Comparison of ENCODE assay signal across 8 mouse cellular contexts in the genomic region with DNA sequence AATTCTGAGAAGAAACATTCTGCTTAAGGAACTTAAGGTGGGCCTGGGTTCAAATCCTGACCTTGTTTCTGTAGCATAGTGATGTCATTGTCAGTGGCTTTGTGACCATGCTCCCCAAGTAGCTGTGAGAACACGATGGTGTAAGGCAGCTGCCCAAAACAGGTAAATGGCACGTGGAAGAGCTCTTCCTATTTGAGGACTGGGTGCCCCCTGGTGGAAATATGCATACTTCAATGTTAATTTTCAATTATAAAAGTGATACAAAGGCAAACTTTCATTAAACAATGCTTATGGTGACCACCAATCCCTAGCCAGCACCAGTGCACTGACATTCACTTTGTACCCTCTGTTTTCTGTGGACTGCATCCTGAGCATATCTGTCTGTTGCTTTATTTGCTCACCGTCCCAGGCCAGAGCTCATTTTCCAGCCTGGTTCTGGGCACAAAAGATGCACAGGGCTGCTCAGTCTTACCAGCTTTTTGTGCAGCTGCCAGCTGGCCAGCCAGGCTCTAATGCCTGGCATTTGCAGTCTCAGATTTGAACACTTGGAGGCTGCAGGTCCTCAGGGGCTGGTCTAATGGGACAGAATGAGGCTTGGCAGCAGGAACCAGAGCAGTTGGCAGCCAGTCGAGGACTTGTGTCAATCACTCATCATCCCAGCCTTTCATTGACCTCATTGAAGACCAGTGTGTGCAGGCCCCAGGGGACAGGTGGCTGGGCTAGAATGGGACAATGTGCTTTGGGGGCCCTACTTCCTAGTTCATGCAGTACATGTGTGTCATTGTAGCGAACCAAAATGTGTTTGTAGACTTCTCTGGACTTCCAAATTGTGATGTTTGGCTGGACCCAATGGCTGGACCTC. TPM values are rescaled to one million over a fixed set of nuclear protein-coding genes. Genes with fewer than 3 reads are reported as not detected.
DNase-seq lines count a peak whose midpoint lies in the region; ATAC-seq and TF ChIP-seq lines count a peak whose summit lies in the region.

No protein-coding gene starts in this region.

- no peaks in the 10 kb centered on the region for H3K9me3 ChIP-seq in kidney, postnatal 0 days (replicated peaks; ENCODE audit: low read length)
- no peaks in the 10 kb centered on the region for H3K9me3 ChIP-seq in kidney, embryonic 15.5 days (replicated peaks)
- H3K9me3 ChIP-seq in G1E (replicated peaks) = no peaks in the 10 kb centered on the region
- no peaks in the 10 kb centered on the region for H3K9me3 ChIP-seq in neural tube, embryonic 14.5 days (ENCODE audit: control insufficient read depth, low read length)

- 0 out of 2 replicates have a peak, but pooled peaks have one; percentile 10 for ATAC-seq in kidney, postnatal 0 days (replicated peaks; ENCODE audit: low FRiP score, low read depth)
- no peak for ATAC-seq in kidney, embryonic 15.5 days (replicated peaks; ENCODE audit: low FRiP score)
- ATAC-seq in G1E (ENCODE audit: extremely low read depth, insufficient number of reproducible peaks, low FRiP score, poor library complexity, severe bottlenecking) = no peak; the same call in 1 of the 2 replicates
- peak; percentile 52; the same call in 1 of the 2 replicates for ATAC-seq in neural tube, embryonic 14.5 days (ENCODE audit: low read depth)

- TF ChIP-seq CTCF in kidney, postnatal 0 days (IDR thresholded peaks at IDR 0.05; ENCODE audit: low read depth) = peak; percentile 73
- 0 out of 2 replicates have a peak, but pooled peaks have one; percentile 16 for TF ChIP-seq CTCF in G1E (IDR thresholded peaks at IDR 0.05; ENCODE audit: low read depth, low read length)

- no peak overlapping the region for H3K4me2 ChIP-seq in kidney, postnatal 0 days (ENCODE audit: low read length)
- no peak overlapping the region for H3K4me2 ChIP-seq in kidney, embryonic 15.5 days
- H3K4me2 ChIP-seq in neural tube, embryonic 14.5 days (ENCODE audit: low read depth, low read length) = no peak overlapping the region

- H3K4me3 ChIP-seq in kidney, postnatal 0 days (replicated peaks; ENCODE audit: low read depth, low read length) = no peak overlapping the region
- no peak overlapping the region for H3K4me3 ChIP-seq in kidney, embryonic 15.5 days (replicated peaks)
- no peak overlapping the region for H3K4me3 ChIP-seq in G1E (ENCODE audit: low read depth, low read length)
- H3K4me3 ChIP-seq in neural tube, embryonic 14.5 days (ENCODE audit: low read depth, low read length) = no peak overlapping the region

- no peak overlapping the region for H3K27ac ChIP-seq in kidney, postnatal 0 days
- no peak overlapping the region for H3K27ac ChIP-seq in kidney, embryonic 15.5 days
- H3K27ac ChIP-seq in neural tube, embryonic 14.5 days (ENCODE audit: low read depth, low read length) = no peak overlapping the region

- no peak overlapping the region for H3K9ac ChIP-seq in kidney, postnatal 0 days (ENCODE audit: low read depth, low read length)
- no peak overlapping the region for H3K9ac ChIP-seq in kidney, embryonic 15.5 days
- H3K9ac ChIP-seq in neural tube, embryonic 14.5 days (replicated peaks; ENCODE audit: low read depth, low read length) = no peak overlapping the region

- H3K27me3 ChIP-seq in kidney, postnatal 0 days (ENCODE audit: insufficient read depth, low read length) = no peaks in the 10 kb centered on the region
- H3K27me3 ChIP-seq in kidney, embryonic 15.5 days = peaks cover 25% of the 10 kb centered on the region
- H3K27me3 ChIP-seq in G1E (ENCODE audit: insufficient read depth, low read length) = peaks cover 14% of the 10 kb centered on the region
- H3K27me3 ChIP-seq in neural tube, embryonic 14.5 days (ENCODE audit: control insufficient read depth, insufficient read depth, low read length) = peaks cover 8% of the 10 kb centered on the region

- H3K4me1 ChIP-seq in kidney, postnatal 0 days (replicated peaks; ENCODE audit: insufficient read depth, low read length) = no peaks in the 10 kb centered on the region
- peaks cover 12% of the 10 kb centered on the region; the same call in 1 of the 2 replicates for H3K4me1 ChIP-seq in kidney, embryonic 15.5 days
- H3K4me1 ChIP-seq in G1E (ENCODE audit: insufficient read depth, low read depth, low read length) = 0 out of 2 replicates have a peak, but pooled peaks cover 2% of the 10 kb centered on the region
- no peaks in the 10 kb centered on the region for H3K4me1 ChIP-seq in neural tube, embryonic 14.5 days (ENCODE audit: control insufficient read depth, insufficient read depth, low read length)

- WGBS in kidney, postnatal 0 days = 55% methylated on average over 5 of the region's 5 CpGs
- WGBS in kidney, embryonic 15.5 days = 67% methylated on average over 5 of the region's 5 CpGs
- WGBS in neural tube, embryonic 14.5 days = 56% methylated on average over 5 of the region's 5 CpGs

- DNase-seq in kidney, postnatal 0 days (ENCODE audit: low spot score) = peak; percentile 68
- DNase-seq in A20 (ENCODE audit: low read depth, low spot score) (peak; percentile 66), G1E (ENCODE audit: low spot score) (no peak)
- DNase-seq in embryo, embryonic 10.5 days (ENCODE audit: low spot score) = peak; percentile 49
- no peak for DNase-seq in left cerebral cortex, adult 11 months (ENCODE audit: low spot score)
- DNase-seq in gastrocnemius, postnatal 10 days = no peak

- H3K36me3 ChIP-seq in kidney, postnatal 0 days (ENCODE audit: insufficient read depth, low read length) = no peaks in the 10 kb centered on the region
- no peaks in the 10 kb centered on the region for H3K36me3 ChIP-seq in kidney, embryonic 15.5 days
- H3K36me3 ChIP-seq in G1E (replicated peaks) = no peaks in the 10 kb centered on the region
- H3K36me3 ChIP-seq in neural tube, embryonic 14.5 days (ENCODE audit: control insufficient read depth, insufficient read depth, low read length) = no peaks in the 10 kb centered on the region

RNA-seq across cellular contexts. Expression of gene Rasd2, which starts 6.4 kb away (rescaled TPM):
- 1.4 and 1.5 TPM in 2 replicates for polyA plus RNA-seq in kidney, postnatal 0 days (2015; fragmentation: Nextera tagmentation; extraction: Ambion mirVana)
- 1.9 and 2.3 TPM in 2 replicates for polyA plus RNA-seq in kidney, embryonic 15.5 days (2015; fragmentation: Nextera tagmentation; extraction: Ambion mirVana)
- total RNA-seq in G1E (2014; fragmentation: Nextera tagmentation) = not detected in 2 replicates
- 0.11 TPM in 1 of 2 replicates, not detected in the other for total RNA-seq in G1E (2017)
- not detected in 2 replicates for polyA plus RNA-seq in G1E (2012)
- polyA plus RNA-seq in neural tube, embryonic 14.5 days (2014; fragmentation: Nextera tagmentation; extraction: Ambion mirVana) = 3.1 TPM in 2 replicates
- 1 to 10 TPM; 1.4 TPM for total RNA-seq in gastrocnemius, postnatal 10 days (2021)

Comparison
In these comparisons a context has a peak if more than half of its experiments do, and no peak if none do; other contexts are left out.
1. ATAC-seq: peak in kidney, postnatal 0 days (single experiment) and neural tube, embryonic 14.5 days (single experiment); none in kidney, embryonic 15.5 days (single experiment) and G1E (single experiment).
2. DNase-seq: peak in kidney, postnatal 0 days (single experiment), A20 (single experiment) and embryo, embryonic 10.5 days (single experiment); none in G1E (single experiment), left cerebral cortex, adult 11 months (single experiment) and gastrocnemius, postnatal 10 days (single experiment).